Mouse (Mus musculus) heart, postnatal 10 days (tissue): ENCODE measurements around the gene Izumo4. TPM values are rescaled to one million over a fixed set of nuclear protein-coding genes. Genes with fewer than 3 reads are reported as not detected.
A peak's percentile ranks its signal among the peaks of the same experiment; 100 is the strongest.

Experiments
- DNase-seq, 2 experiments: peaks; one replicate each; pipeline ENCODE4 v3.0.0; 2021
- intact Hi-C: fragments of 180-260 bp; cut with DNase I; formaldehyde crosslinking; loops from one replicate; pipeline ENCODE4 v1.15.1; 2025
- total RNA-seq, 2 experiments: library from RNA; stranded (reverse); gene quantifications; 2 replicates each; pipeline ENCODE4 v1.2.3; 2021

The Izumo4 gene
- total RNA-seq, 2 experiments from 2014 or later = 2.9 to 4.1 TPM

GRCm38 (mm10) chr10:80683647-80684046, 18.3 kb upstream of the Izumo4 start:
- DNase-seq = no peak
- intact Hi-C loops = loop anchor here (1.0 kb wide), 1 partner anchor 24 kb away; no protein-coding TSS in a partner anchor

- DNase-seq = peak; percentile 83 to 85
These were observed 17.8 kb upstream of the Izumo4 start for GRCm38 (mm10) chr10:80684214-80684613.

GRCm38 (mm10) chr10:80684984-80685383, 17.0 kb upstream of the Izumo4 start:
- no peak for DNase-seq
- intact Hi-C loops = loop anchor here (1.0 kb wide), 1 partner anchor 26 kb away; no protein-coding TSS in a partner anchor

More at GRCm38 (mm10) chr10:80684214-80684613, 17.8 kb upstream of the Izumo4 start:
- intact Hi-C loops = loop anchor here (1.0 kb wide), 1 partner anchor 25 kb away; no protein-coding TSS in a partner anchor

GRCm38 (mm10) chr10:80686617-80687016, 15.4 kb upstream of the Izumo4 start:
- intact Hi-C loops = no loop called here
- DNase-seq = no peak

GRCm38 (mm10) chr10:80687850-80688249, 14.1 kb upstream of the Izumo4 start:
- intact Hi-C loops = loop anchor here (1.0 kb wide), 1 partner anchor 77 kb away; no protein-coding TSS in a partner anchor
- DNase-seq = peak; percentile 86

- DNase-seq = no peak
These were observed 9.5 kb upstream of the Izumo4 start for GRCm38 (mm10) chr10:80692249-80693165.

GRCm38 (mm10) chr10:80693401-80694045, 8.5 kb upstream of the Izumo4 start:
- intact Hi-C loops = no loop called here
- DNase-seq = no peak

More at GRCm38 (mm10) chr10:80692249-80693165, 9.5 kb upstream of the Izumo4 start:
- intact Hi-C loops = no loop called here

- intact Hi-C loops = no loop called here
- DNase-seq = no peak
These were observed 7.6 kb upstream of the Izumo4 start for GRCm38 (mm10) chr10:80694159-80694938.

GRCm38 (mm10) chr10:80695186-80695585, 6.8 kb upstream of the Izumo4 start:
- DNase-seq = peak; percentile 59
- intact Hi-C loops = no loop called here

- intact Hi-C loops = no loop called here
- no peak for DNase-seq
These were observed 6.0 kb upstream of the Izumo4 start for GRCm38 (mm10) chr10:80695801-80696501.

- intact Hi-C loops = no loop called here
These were observed 5.2 kb upstream of the Izumo4 start for GRCm38 (mm10) chr10:80696502-80697392.

GRCm38 (mm10) chr10:80697393-80697787, 4.6 kb upstream of the Izumo4 start:
- intact Hi-C loops = no loop called here

More at GRCm38 (mm10) chr10:80696502-80697392, 5.2 kb upstream of the Izumo4 start:
- no peak for DNase-seq

GRCm38 (mm10) chr10:80697812-80698211, 4.2 kb upstream of the Izumo4 start:
- intact Hi-C loops = no loop called here
- no peak for DNase-seq

More at GRCm38 (mm10) chr10:80697393-80697787, 4.6 kb upstream of the Izumo4 start:
- no peak for DNase-seq

- intact Hi-C loops = no loop called here
- DNase-seq = no peak
These were observed 3.4 kb upstream of the Izumo4 start for GRCm38 (mm10) chr10:80698605-80699004.

- intact Hi-C loops = loop anchor here (10.0 kb wide), 1 partner anchor 265 kb away; the partner anchor contains the start of gene Tcf3
These were observed 1.9 kb upstream of the Izumo4 start for GRCm38 (mm10) chr10:80700038-80700504.

GRCm38 (mm10) chr10:80700732-80701131, 1.3 kb upstream of the Izumo4 start:
- intact Hi-C loops = loop anchor here (10.0 kb wide), 1 partner anchor 266 kb away; the partner anchor contains the start of gene Tcf3
- DNase-seq = no peak

More at GRCm38 (mm10) chr10:80700038-80700504, 1.9 kb upstream of the Izumo4 start:
- no peak for DNase-seq

- intact Hi-C loops = loop anchor here (10.0 kb wide), 1 partner anchor 268 kb away; the partner anchor contains the start of gene Tcf3
- DNase-seq = peak; percentile 95 to 96
These were observed 779 bp downstream of the Izumo4 start for GRCm38 (mm10) chr10:80702536-80703390.
